Mouse (Mus musculus) heart, adult 2 months (tissue): ENCODE measurements around the gene Tex10.

ENCODE experiments used
- CTCF ChIP-seq: fragments of 200-600 bp; IDR thresholded peaks from 2 replicates; pipeline ENCODE4 v1.8.1; 2022; ENCODE audit warnings: antibody characterized with exemption, mild to moderate bottlenecking, moderate library complexity
- EP300 ChIP-seq: fragments of 200-500 bp; IDR thresholded peaks from 2 replicates; pipeline ENCODE4 v1.6.1; 2011; ENCODE audit warnings: low read depth, low read length, control low read depth; ENCODE audit not compliant: insufficient read depth
- POLR2A ChIP-seq: fragments of 200-500 bp; IDR thresholded peaks from 2 replicates; pipeline ENCODE4 v1.6.1; 2011; ENCODE audit warnings: mild to moderate bottlenecking, low read depth, low read length, control low read depth; ENCODE audit not compliant: insufficient read depth

GRCm38 (mm10) chr4:48413473-48413872 is 59.8 kb downstream of the Tex10 start:
- TF ChIP-seq CTCF (no peak), POLR2A (no peak), EP300 (no peak)
